Mouse (Mus musculus) testis, adult 2 months (tissue): Measurements from ENCODE around the gene Polg2. TPM values are rescaled to one million over a fixed set of nuclear protein-coding genes. Genes with fewer than 3 reads are reported as not detected.

Experiments
- H3K27ac ChIP-seq: fragments of 200-500 bp; 2 replicates; pipeline ENCODE4 v1.5.1; 2012; ENCODE audit warnings: low read depth, low read length; ENCODE audit not compliant: control insufficient read depth, insufficient read depth
- H3K27me3 ChIP-seq: fragments of 200-500 bp; 2 replicates; pipeline ENCODE4 v1.6.1; 2012; ENCODE audit warnings: mild to moderate bottlenecking, low read length, moderate library complexity; ENCODE audit not compliant: control insufficient read depth, insufficient read depth
- H3K36me3 ChIP-seq: fragments of 200-500 bp; 2 replicates; pipeline ENCODE4 v1.6.1; 2012; ENCODE audit warnings: mild to moderate bottlenecking, low read length; ENCODE audit not compliant: control insufficient read depth, insufficient read depth
- H3K4me1 ChIP-seq: fragments of 200-500 bp; 2 replicates; pipeline ENCODE4 v1.6.1; 2012; ENCODE audit warnings: low read length; ENCODE audit not compliant: control insufficient read depth, insufficient read depth
- H3K4me3 ChIP-seq: fragments of 200-500 bp; 2 replicates; pipeline ENCODE4 v1.5.1; 2012; ENCODE audit warnings: low read depth, mild to moderate bottlenecking, low read length, moderate library complexity, mixed read lengths; ENCODE audit not compliant: control insufficient read depth
- CTCF ChIP-seq: fragments of 200-500 bp; IDR thresholded peaks from 2 replicates; pipeline ENCODE4 v1.5.1; 2012; ENCODE audit warnings: low read depth, mild to moderate bottlenecking, inconsistent platforms, low read length, moderate library complexity; ENCODE audit not compliant: control insufficient read depth, insufficient read depth, insufficient replicate concordance
- POLR2A ChIP-seq: fragments of 200-500 bp; IDR thresholded peaks from 2 replicates; pipeline ENCODE4 v1.6.1; 2012; ENCODE audit warnings: low read depth, mild to moderate bottlenecking, inconsistent platforms, low read length, moderate library complexity; ENCODE audit not compliant: control insufficient read depth
- polyA plus RNA-seq: library from polyadenylated mRNA; depleted of rRNA; stranded (reverse); fragments of >200 nt; gene quantifications from 2 replicates; pipeline ENCODE4 v1.2.3, GENCODE M21; 2012; rRNA removed

Polg2 gene
- polyA plus RNA-seq, 1 experiment: 2.8 TPM

DNA sequence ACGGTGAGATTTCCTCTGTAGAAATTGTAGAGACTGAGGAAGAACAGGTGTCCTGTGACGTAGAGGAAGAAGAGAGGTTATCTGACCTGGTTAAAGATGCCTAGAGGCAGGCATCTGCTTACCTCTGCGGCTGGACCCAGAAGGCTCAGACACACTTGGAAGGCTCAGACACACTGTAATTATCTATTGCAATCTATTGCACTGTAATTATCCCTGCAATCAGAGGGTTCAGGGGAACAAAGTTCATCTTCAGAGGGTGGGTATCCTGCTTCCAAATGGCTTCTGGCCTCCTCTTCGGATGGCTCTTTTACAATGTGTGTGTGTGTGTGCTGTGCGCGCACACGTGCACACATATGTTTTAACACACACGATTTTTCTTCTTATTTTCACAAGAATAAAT is 59.0 kb downstream of the Polg2 start:
- H3K27ac ChIP-seq: no peak overlapping the region
- TF ChIP-seq CTCF (no peak), POLR2A (no peak)
- H3K4me3 ChIP-seq: no peak overlapping the region

More for the DNA sequence above, 59.0 kb downstream of the Polg2 start:
- Histone ChIP-seq H3K36me3 (no peaks in the 10 kb centered on the region), H3K4me1 (peaks cover 12% of the 10 kb centered on the region), H3K27me3 (no peaks in the 10 kb centered on the region)

Other genes starting within 250 kb of the Polg2 start
- 234 and 256 TPM in 2 replicates for gene Tex2, start 166.1 kb downstream of the Polg2 start, polyA plus RNA-seq
- 1.6 and 1.8 TPM in 2 replicates for gene Pecam1, start 28.9 kb downstream of the Polg2 start, polyA plus RNA-seq
- gene Milr1, start 28.3 kb downstream of the Polg2 start, polyA plus RNA-seq: 0.10 and 0.16 TPM in 2 replicates
- gene Ddx5, start 9.6 kb upstream of the Polg2 start, polyA plus RNA-seq: 642 and 659 TPM in 2 replicates
- gene Cep95, start 9.7 kb upstream of the Polg2 start, polyA plus RNA-seq: 18.5 and 20.8 TPM in 2 replicates
- gene Smurf2, start 141.2 kb upstream of the Polg2 start, polyA plus RNA-seq: 11.0 and 11.3 TPM in 2 replicates
- 36.5 and 150 TPM in 2 replicates for gene Kpna2, start 220.0 kb upstream of the Polg2 start, polyA plus RNA-seq
- gene 1810010H24Rik, start 246.1 kb upstream of the Polg2 start, polyA plus RNA-seq: 0.62 and 0.78 TPM in 2 replicates